Mouse (Mus musculus): Measurements from ENCODE around the gene Uggt1. TPM values are rescaled to one million over a fixed set of nuclear protein-coding genes. Genes with fewer than 3 reads are reported as not detected.

Gene Uggt1
- polyA plus RNA-seq, 1 experiment from 2014 or later: 21.8 TPM

DNA sequence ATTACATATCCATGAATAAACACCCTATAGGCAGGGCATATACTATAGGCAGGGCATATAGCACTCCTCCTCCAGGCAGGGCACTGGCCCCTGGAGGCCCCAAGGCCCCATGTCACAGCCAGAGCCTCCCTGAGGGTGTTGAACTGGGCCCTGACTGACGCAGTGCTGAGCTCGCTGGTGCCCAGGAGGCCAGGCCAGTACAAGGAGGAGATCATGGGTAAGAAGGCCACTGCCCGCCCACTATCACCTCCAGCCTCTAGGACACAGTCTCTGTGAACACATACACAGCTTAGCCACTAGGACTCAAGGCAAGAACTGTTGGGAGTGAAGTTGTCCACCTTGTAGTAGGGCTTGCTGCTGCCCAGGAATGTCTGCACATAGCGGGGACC, 153.8 kb downstream of the Uggt1 start:
- H3K27me3 ChIP-seq (replicated peaks; ENCODE audit: control insufficient read depth, insufficient read depth, low read length): no peaks in the 10 kb centered on the region
- 53% methylated on average over 4 of the region's 4 CpGs for WGBS
- peak; percentile 83 for ATAC-seq
- peaks cover 45% of the 10 kb centered on the region for H3K4me1 ChIP-seq (replicated peaks; ENCODE audit: control insufficient read depth, insufficient read depth, low read length)
- no peaks in the 10 kb centered on the region for H3K9me3 ChIP-seq (ENCODE audit: control insufficient read depth)
- peak overlapping the region; percentile 89 for H3K27ac ChIP-seq (ENCODE audit: low read depth, low read length)
- no peak overlapping the region for H3K9ac ChIP-seq (ENCODE audit: low read depth, low read length)
- no peak overlapping the region for H3K4me3 ChIP-seq (ENCODE audit: low read depth, low read length)
- H3K4me2 ChIP-seq (replicated peaks; ENCODE audit: low read depth): 0 out of 2 replicates have a peak overlapping the region, but pooled peaks have one; percentile 48
- TF ChIP-seq CTCF (IDR thresholded peaks at IDR 0.05; ENCODE audit: low read depth): peak; percentile 45
- H3K36me3 ChIP-seq (ENCODE audit: control insufficient read depth, insufficient read depth): peaks cover 7% of the 10 kb centered on the region

Small RNA genes within 50 kb of the gene (microRNA-seq; reads per million reads assigned to microRNA genes)
- gene Mir6897: 2.7 reads per million, percentile 2 among the genes with 10 or more reads in this experiment

Other genes with a start within 250 kb of the Uggt1 start
- 6.4 and 6.7 TPM in 2 replicates for gene Hs6st1, start 176.3 kb downstream of the Uggt1 start, polyA plus RNA-seq (2015; fragmentation: Nextera tagmentation; extraction: Ambion mirVana)
- 15.6 and 15.8 TPM in 2 replicates for gene Neurl3, start 30.0 kb upstream of the Uggt1 start, polyA plus RNA-seq (2015; fragmentation: Nextera tagmentation; extraction: Ambion mirVana)
- 3.6 and 3.7 TPM in 2 replicates for gene Arid5a, start 63.0 kb upstream of the Uggt1 start, polyA plus RNA-seq (2015; fragmentation: Nextera tagmentation; extraction: Ambion mirVana)
- gene Kansl3, start 124.5 kb upstream of the Uggt1 start, polyA plus RNA-seq (2015; fragmentation: Nextera tagmentation; extraction: Ambion mirVana): 18.6 and 19.1 TPM in 2 replicates
- gene Fer1l5, start 127.6 kb upstream of the Uggt1 start, polyA plus RNA-seq (2015; fragmentation: Nextera tagmentation; extraction: Ambion mirVana): 0.13 and 0.17 TPM in 2 replicates
- gene Lman2l, start 200.6 kb upstream of the Uggt1 start, polyA plus RNA-seq (2015; fragmentation: Nextera tagmentation; extraction: Ambion mirVana): 10.5 and 11.2 TPM in 2 replicates
- 17.4 and 18.4 TPM in 2 replicates for gene Cnnm4, start 226.9 kb upstream of the Uggt1 start, polyA plus RNA-seq (2015; fragmentation: Nextera tagmentation; extraction: Ambion mirVana)